Mouse (Mus musculus): ENCODE data around the gene Zc3hc1. TPM values are rescaled to one million over a fixed set of nuclear protein-coding genes. Genes with fewer than 3 reads are reported as not detected.

Zc3hc1 gene
- polyA plus RNA-seq, 1 experiment = 41.6 TPM

DNA sequence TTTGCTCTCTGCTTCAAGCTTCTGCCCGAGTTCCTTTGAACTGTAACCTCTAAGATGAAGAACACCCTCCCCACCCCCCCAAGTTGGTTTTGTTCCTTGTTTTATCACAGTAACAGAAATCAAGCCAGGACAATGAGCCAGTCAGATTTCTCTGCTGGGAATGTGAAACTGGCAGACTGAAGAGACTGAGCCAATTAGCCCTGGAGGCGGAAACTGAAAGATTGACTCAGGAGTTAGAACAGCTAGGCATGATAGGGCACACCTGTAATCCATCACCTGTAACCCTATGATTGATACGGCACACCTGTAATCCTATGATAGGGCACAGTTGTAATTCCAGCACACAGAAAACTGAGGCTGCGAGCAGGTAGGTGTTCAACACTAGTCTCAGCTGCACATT lies 58.6 kb downstream of the Zc3hc1 start:
- no peak overlapping the region for H3K4me3 ChIP-seq (ENCODE audit: insufficient read depth, poor library complexity, severe bottlenecking)
- H3K79me3 ChIP-seq (ENCODE audit: low read depth) = no peaks in the 10 kb centered on the region
- H3K27me3 ChIP-seq (ENCODE audit: control insufficient read depth, insufficient read depth, insufficient read length) = no peaks in the 10 kb centered on the region
- H3ac ChIP-seq (ENCODE audit: control insufficient read depth, insufficient read length, low read depth) = no peak overlapping the region
- no peaks in the 10 kb centered on the region for H3K36me3 ChIP-seq (ENCODE audit: control insufficient read depth, insufficient read depth)
- TF ChIP-seq MYOD1 (IDR thresholded peaks at IDR 0.05; ENCODE audit: control insufficient read depth, insufficient read length, low read depth) = no peak
- H3K79me2 ChIP-seq (ENCODE audit: control insufficient read depth, insufficient read depth) = no peaks in the 10 kb centered on the region

DNA sequence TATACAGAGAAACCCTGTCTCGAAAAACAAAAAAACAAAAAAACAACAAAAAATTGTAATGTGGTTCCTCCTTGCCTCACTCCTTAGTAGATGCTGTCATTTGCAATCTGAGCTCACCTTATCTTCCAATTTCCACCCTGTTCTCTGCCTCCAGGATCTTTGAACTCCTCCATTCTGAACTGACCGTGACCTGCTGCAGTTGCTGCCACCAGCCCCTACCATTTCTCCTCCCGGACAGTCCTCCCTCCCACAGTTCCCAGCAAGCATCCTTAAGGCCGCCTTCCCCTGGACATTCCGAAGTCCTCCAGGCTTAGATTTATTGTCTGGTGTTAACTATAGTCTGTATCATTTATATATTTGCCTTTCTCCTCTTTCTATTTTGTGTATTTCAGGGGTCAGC lies 60.1 kb downstream of the Zc3hc1 start:
- Histone ChIP-seq H3K79me3 (ENCODE audit: low read depth) (no peaks in the 10 kb centered on the region), H3K27me3 (ENCODE audit: control insufficient read depth, insufficient read depth, insufficient read length) (no peaks in the 10 kb centered on the region)

DNA sequence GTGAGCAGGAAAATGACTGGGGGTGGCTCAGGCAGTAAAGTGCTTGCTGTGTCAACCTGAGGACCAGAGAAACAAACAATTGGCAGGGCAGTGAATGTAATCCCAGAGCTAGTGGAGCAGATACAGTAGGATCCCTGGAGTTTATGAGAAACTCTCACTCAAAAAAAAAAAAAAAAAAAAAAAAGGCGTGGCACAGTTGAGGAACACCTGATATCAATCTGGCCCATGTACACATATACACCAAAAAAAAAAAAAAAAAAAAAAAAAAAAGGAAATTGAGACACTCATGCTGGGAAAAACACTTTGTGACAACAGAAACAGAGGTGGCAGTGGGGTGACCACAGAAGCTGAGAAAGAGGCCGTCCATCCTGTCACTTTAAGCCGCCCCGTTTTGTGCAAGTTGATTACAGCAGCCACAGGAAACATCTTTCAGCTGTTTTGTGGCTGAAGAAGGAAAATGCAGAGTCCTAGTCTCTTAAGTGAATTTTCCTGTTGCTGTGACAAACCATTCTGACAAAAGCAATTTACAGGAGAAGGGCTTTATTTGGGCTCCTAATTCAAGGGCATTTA lies 64.8 kb downstream of the Zc3hc1 start:
- Histone ChIP-seq H3K27me3 (ENCODE audit: control insufficient read depth, insufficient read depth, insufficient read length) (no peaks in the 10 kb centered on the region), H3K36me3 (ENCODE audit: control insufficient read depth, insufficient read depth) (no peaks in the 10 kb centered on the region), H3K79me3 (ENCODE audit: low read depth) (no peaks in the 10 kb centered on the region), H3K79me2 (ENCODE audit: control insufficient read depth, insufficient read depth) (no peaks in the 10 kb centered on the region), H3K4me3 (ENCODE audit: insufficient read depth, poor library complexity, severe bottlenecking) (no peak overlapping the region), H3ac (ENCODE audit: control insufficient read depth, insufficient read length, low read depth) (no peak overlapping the region)
- TF ChIP-seq MYOG (IDR thresholded peaks at IDR 0.05; ENCODE audit: control insufficient read depth, extremely low read depth, insufficient read length) (no peak), CTCF (IDR thresholded peaks at IDR 0.05; ENCODE audit: control insufficient read depth, insufficient read depth, insufficient read length) (no peak), CEBPB (IDR thresholded peaks at IDR 0.05; ENCODE audit: low read depth) (no peak), FOSL1 (IDR thresholded peaks at IDR 0.05; ENCODE audit: insufficient read depth, low read length, poor library complexity, severe bottlenecking) (no peak), USF1 (IDR thresholded peaks at IDR 0.05; ENCODE audit: low read depth) (no peak), MAX (IDR thresholded peaks at IDR 0.05) (no peak), MYOD1 (IDR thresholded peaks at IDR 0.05; ENCODE audit: control insufficient read depth, insufficient read length, low read depth) (no peak)

More for the DNA sequence above, 60.1 kb downstream of the Zc3hc1 start:
- Histone ChIP-seq H3K4me3 (ENCODE audit: insufficient read depth, poor library complexity, severe bottlenecking) (no peak overlapping the region), H3ac (ENCODE audit: control insufficient read depth, insufficient read length, low read depth) (no peak overlapping the region), H3K79me2 (ENCODE audit: control insufficient read depth, insufficient read depth) (no peaks in the 10 kb centered on the region), H3K36me3 (ENCODE audit: control insufficient read depth, insufficient read depth) (no peaks in the 10 kb centered on the region)
- TF ChIP-seq CEBPB (IDR thresholded peaks at IDR 0.05; ENCODE audit: low read depth) = no peak
- TF ChIP-seq MYOD1 (IDR thresholded peaks at IDR 0.05; ENCODE audit: control insufficient read depth, insufficient read length, low read depth) = no peak
- TF ChIP-seq MYOG (IDR thresholded peaks at IDR 0.05; ENCODE audit: control insufficient read depth, extremely low read depth, insufficient read length) = no peak
- no peak for TF ChIP-seq MAX (IDR thresholded peaks at IDR 0.05)
- TF ChIP-seq FOSL1 (IDR thresholded peaks at IDR 0.05; ENCODE audit: insufficient read depth, low read length, poor library complexity, severe bottlenecking) = no peak
- TF ChIP-seq CTCF (IDR thresholded peaks at IDR 0.05; ENCODE audit: control insufficient read depth, insufficient read depth, insufficient read length) = no peak
- TF ChIP-seq USF1 (IDR thresholded peaks at IDR 0.05; ENCODE audit: low read depth) = no peak

DNA sequence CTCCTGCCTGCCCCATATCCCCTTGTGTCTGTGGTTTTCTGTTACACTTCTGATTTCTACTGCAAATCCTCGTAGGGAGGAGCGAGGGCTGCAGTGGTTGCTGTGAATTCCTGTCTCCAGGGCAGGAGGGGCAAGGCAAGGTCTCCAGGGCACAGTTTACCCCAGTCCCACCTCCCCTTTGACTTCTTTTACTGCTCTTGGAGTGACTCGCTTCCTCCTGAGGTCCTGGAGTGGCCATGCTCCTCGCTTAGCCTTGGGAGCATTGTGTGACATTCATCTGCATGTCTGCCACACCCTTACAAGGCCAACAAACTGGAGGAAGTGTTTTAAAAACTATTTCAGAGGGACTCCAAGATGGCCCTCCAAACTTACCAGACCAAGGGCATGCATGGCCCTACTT lies 69.8 kb downstream of the Zc3hc1 start:
- Histone ChIP-seq H3ac (ENCODE audit: control insufficient read depth, insufficient read length, low read depth) (no peak overlapping the region), H3K79me3 (ENCODE audit: low read depth) (no peaks in the 10 kb centered on the region), H3K4me3 (ENCODE audit: insufficient read depth, poor library complexity, severe bottlenecking) (no peak overlapping the region), H3K27me3 (ENCODE audit: control insufficient read depth, insufficient read depth, insufficient read length) (no peaks in the 10 kb centered on the region), H3K36me3 (ENCODE audit: control insufficient read depth, insufficient read depth) (no peaks in the 10 kb centered on the region), H3K79me2 (ENCODE audit: control insufficient read depth, insufficient read depth) (no peaks in the 10 kb centered on the region)
- TF ChIP-seq MYOD1 (IDR thresholded peaks at IDR 0.05; ENCODE audit: control insufficient read depth, insufficient read length, low read depth) (no peak), CTCF (IDR thresholded peaks at IDR 0.05; ENCODE audit: control insufficient read depth, insufficient read depth, insufficient read length) (no peak), MAX (IDR thresholded peaks at IDR 0.05) (no peak), USF1 (IDR thresholded peaks at IDR 0.05; ENCODE audit: low read depth) (no peak), FOSL1 (IDR thresholded peaks at IDR 0.05; ENCODE audit: insufficient read depth, low read length, poor library complexity, severe bottlenecking) (no peak), CEBPB (IDR thresholded peaks at IDR 0.05; ENCODE audit: low read depth) (no peak), MYOG (IDR thresholded peaks at IDR 0.05; ENCODE audit: control insufficient read depth, extremely low read depth, insufficient read length) (no peak)

- H3K27me3 ChIP-seq (ENCODE audit: control insufficient read depth, insufficient read depth, insufficient read length) = no peaks in the 10 kb centered on the region
- H3K79me3 ChIP-seq (ENCODE audit: low read depth) = no peaks in the 10 kb centered on the region
- no peak for TF ChIP-seq MYOD1 (IDR thresholded peaks at IDR 0.05; ENCODE audit: control insufficient read depth, insufficient read length, low read depth)
- no peak for TF ChIP-seq USF1 (IDR thresholded peaks at IDR 0.05; ENCODE audit: low read depth)
- no peak for TF ChIP-seq MYOG (IDR thresholded peaks at IDR 0.05; ENCODE audit: control insufficient read depth, extremely low read depth, insufficient read length)
- no peak for TF ChIP-seq MAX (IDR thresholded peaks at IDR 0.05)
- no peak for TF ChIP-seq FOSL1 (IDR thresholded peaks at IDR 0.05; ENCODE audit: insufficient read depth, low read length, poor library complexity, severe bottlenecking)
- no peak for TF ChIP-seq CEBPB (IDR thresholded peaks at IDR 0.05; ENCODE audit: low read depth)
- no peak for TF ChIP-seq CTCF (IDR thresholded peaks at IDR 0.05; ENCODE audit: control insufficient read depth, insufficient read depth, insufficient read length)
- no peaks in the 10 kb centered on the region for H3K79me2 ChIP-seq (ENCODE audit: control insufficient read depth, insufficient read depth)
- no peaks in the 10 kb centered on the region for H3K36me3 ChIP-seq (ENCODE audit: control insufficient read depth, insufficient read depth)
- no peak overlapping the region for H3ac ChIP-seq (ENCODE audit: control insufficient read depth, insufficient read length, low read depth)
- no peak overlapping the region for H3K4me3 ChIP-seq (ENCODE audit: insufficient read depth, poor library complexity, severe bottlenecking)
These were observed 71.6 kb downstream of the Zc3hc1 start for GRCm38 (mm10) chr6:30319216-30319615.

Other genes starting within 250 kb of the Zc3hc1 start
- gene Ube2h, start 86.5 kb downstream of the Zc3hc1 start, polyA plus RNA-seq (2012; fragmentation: generic; extraction: Trizol) = 14.9 TPM
- gene Klhdc10, start 10.8 kb upstream of the Zc3hc1 start, polyA plus RNA-seq (2012; fragmentation: generic; extraction: Trizol) = 33.9 TPM
- 19.5 TPM for gene Tmem209, start 118.8 kb upstream of the Zc3hc1 start, polyA plus RNA-seq (2012; fragmentation: generic; extraction: Trizol)
- gene Ssmem1, start 118.8 kb upstream of the Zc3hc1 start, polyA plus RNA-seq (2012; fragmentation: generic; extraction: Trizol) = 0.05 TPM
- gene Cpa2, start 150.6 kb upstream of the Zc3hc1 start, polyA plus RNA-seq (2012; fragmentation: generic; extraction: Trizol) = not detected
- gene Cpa4, start 177.3 kb upstream of the Zc3hc1 start, polyA plus RNA-seq (2012; fragmentation: generic; extraction: Trizol) = not detected
- gene Cpa5, start 220.0 kb upstream of the Zc3hc1 start, polyA plus RNA-seq (2012; fragmentation: generic; extraction: Trizol) = not detected
- not detected for gene Cpa1, start 248.2 kb upstream of the Zc3hc1 start, polyA plus RNA-seq (2012; fragmentation: generic; extraction: Trizol)

Measured in C2C12 (cell line).